Mouse (Mus musculus): Measurements from ENCODE around the gene Sppl3. TPM values are rescaled to one million over a fixed set of nuclear protein-coding genes. Genes with fewer than 3 reads are reported as not detected.

The Sppl3 gene
- total and polyA plus RNA-seq, 3 experiments = 14.3 to 29.2 (median 14.9) TPM

- Histone ChIP-seq H3K79me2 (replicated peaks; ENCODE audit: control insufficient read depth, extremely low read depth, insufficient read depth, poor library complexity, severe bottlenecking) (peaks cover 44% of the 10 kb centered on the region), H3K36me3 (replicated peaks in 1 of 2; ENCODE audit: control insufficient read depth in 1 of 2, insufficient read depth in 1 of 2, low read length in 1 of 2) (peaks cover 0 to 3% of the 10 kb centered on the region in 2 experiments), H3K27ac (ENCODE audit: insufficient read depth, low read depth) (no peak overlapping the region), H3K9me3 (replicated peaks; ENCODE audit: low read length) (no peaks in the 10 kb centered on the region), H3K4me3 (replicated peaks in 1 of 3; ENCODE audit: low read depth in 2 of 3, low read length in 2 of 3, poor library complexity in 1 of 3) (peak overlapping the region; percentile 91 to 99 (median 91)), H3K27me3 (replicated peaks) (no peaks in the 10 kb centered on the region), H3K9ac (ENCODE audit: insufficient read depth, low read depth) (peak overlapping the region; percentile 94), H3K4me1 (ENCODE audit: control insufficient read depth in 1 of 2, insufficient read depth in 2 of 2) (peaks cover 13 to 55% of the 10 kb centered on the region in 2 experiments), H3K4me2 (ENCODE audit: insufficient read depth, low read depth, poor library complexity, severe bottlenecking) (no peak overlapping the region)
- no peak for TF ChIP-seq KAT2A (IDR thresholded peaks at IDR 0.05; ENCODE audit: insufficient replicate concordance, low read length)
- no peak; the same call in 1 of the 2 replicates for TF ChIP-seq MXI1 (IDR thresholded peaks at IDR 0.05; ENCODE audit: low read depth, low read length)
- TF ChIP-seq MYC (IDR thresholded peaks at IDR 0.05; ENCODE audit: low read depth, low read length) = no peak
- no peak for TF ChIP-seq ZNF384 (IDR thresholded peaks at IDR 0.05; ENCODE audit: low read depth, low read length)
- no peak for TF ChIP-seq ETS1 (conservative IDR thresholded peaks at IDR 0.05; ENCODE audit: low read depth, low read length)
- TF ChIP-seq ELF1 (IDR thresholded peaks at IDR 0.05; ENCODE audit: low read depth, low read length) = no peak
- TF ChIP-seq NRF1 (IDR thresholded peaks at IDR 0.05; ENCODE audit: low read depth, low read length) = no peak
- no peak for TF ChIP-seq POLR2AphosphoS2 (IDR thresholded peaks at IDR 0.05; ENCODE audit: low read depth, low read length)
- no peak for TF ChIP-seq IRF4 (IDR thresholded peaks at IDR 0.05; ENCODE audit: low read depth, low read length)
- no peak for TF ChIP-seq E2F4 (IDR thresholded peaks at IDR 0.05; ENCODE audit: insufficient replicate concordance, low read depth, low read length)
- TF ChIP-seq JUND (conservative IDR thresholded peaks at IDR 0.05; ENCODE audit: low read depth, low read length) = no peak
- no peak for TF ChIP-seq CHD1 (IDR thresholded peaks at IDR 0.05; ENCODE audit: low read depth, low read length)
- in situ Hi-C loops (cut with MboI; ENCODE audit: low pct_ligation_motif_present, low pct_unique_long_range_greater_than_20kb, low sequenced_read_pairs) (no loop called here), dilution Hi-C loops (cut with MboI; ENCODE audit: extremely low pct_ligation_motif_present, extremely low pct_unique_long_range_greater_than_20kb, low sequenced_read_pairs) (no loop called here)
- DNase-seq (ENCODE audit: extremely low read depth) = no peak
Observed at GRCm38 (mm10) chr5:115011217-115011518, 231 bp downstream of the Sppl3 start.

- peak overlapping the region; percentile 94 for H3K9ac ChIP-seq (ENCODE audit: insufficient read depth, low read depth)
- in situ Hi-C loops (cut with MboI; ENCODE audit: low pct_ligation_motif_present, low pct_unique_long_range_greater_than_20kb, low sequenced_read_pairs) (no loop called here), dilution Hi-C loops (cut with MboI; ENCODE audit: extremely low pct_ligation_motif_present, extremely low pct_unique_long_range_greater_than_20kb, low sequenced_read_pairs) (no loop called here)
- peak; percentile 39 for DNase-seq (ENCODE audit: extremely low read depth)
- no peaks in the 10 kb centered on the region for H3K27me3 ChIP-seq (replicated peaks)
- peak overlapping the region; percentile 12; the same call in 1 of the 2 replicates for H3K27ac ChIP-seq (ENCODE audit: insufficient read depth, low read depth)
- H3K36me3 ChIP-seq (replicated peaks in 1 of 2; ENCODE audit: control insufficient read depth in 1 of 2, insufficient read depth in 1 of 2, low read length in 1 of 2) = peaks cover 2 to 5% of the 10 kb centered on the region in 2 experiments
- peak overlapping the region; percentile 42 for H3K4me2 ChIP-seq (ENCODE audit: insufficient read depth, low read depth, poor library complexity, severe bottlenecking)
- H3K4me1 ChIP-seq (ENCODE audit: control insufficient read depth in 1 of 2, insufficient read depth in 2 of 2) = peaks cover 14 to 57% of the 10 kb centered on the region in 2 experiments
- TF ChIP-seq ZMIZ1 (IDR thresholded peaks at IDR 0.05; ENCODE audit: low read depth, low read length) = no peak
- TF ChIP-seq TBP (conservative IDR thresholded peaks at IDR 0.05; ENCODE audit: low read depth, low read length) = no peak
- TF ChIP-seq CHD2 (IDR thresholded peaks at IDR 0.05; ENCODE audit: low read length) = no peak
- no peak for TF ChIP-seq E2F4 (IDR thresholded peaks at IDR 0.05; ENCODE audit: insufficient replicate concordance, low read depth, low read length)
- TF ChIP-seq USF1 (IDR thresholded peaks at IDR 0.05; ENCODE audit: low read depth, low read length) = no peak
- peak; percentile 33 for TF ChIP-seq MXI1 (IDR thresholded peaks at IDR 0.05; ENCODE audit: low read depth, low read length)
- TF ChIP-seq MAZ (IDR thresholded peaks at IDR 0.05; ENCODE audit: low read depth, low read length) = no peak
- no peak for TF ChIP-seq ZNF384 (IDR thresholded peaks at IDR 0.05; ENCODE audit: low read depth, low read length)
- TF ChIP-seq MAFK (IDR thresholded peaks at IDR 0.05; ENCODE audit: insufficient replicate concordance, low read length) = no peak
- TF ChIP-seq CTCF (conservative IDR thresholded peaks at IDR 0.05 in 1 of 2, IDR thresholded peaks at IDR 0.05 in 1 of 2; ENCODE audit: low read depth in 2 of 2, low read length in 2 of 2) = peak in 1 of 2 experiments; percentile 13; a peak in 1 of 4 replicates
- TF ChIP-seq HCFC1 (IDR thresholded peaks at IDR 0.05; ENCODE audit: low read depth, low read length) = peak; percentile 46
- TF ChIP-seq TCF12 (IDR thresholded peaks at IDR 0.05; ENCODE audit: low read depth, low read length) = 0 out of 2 replicates have a peak, but pooled peaks have one; percentile 17
- TF ChIP-seq MEF2A (IDR thresholded peaks at IDR 0.05; ENCODE audit: borderline replicate concordance, low read depth, low read length) = no peak
- TF ChIP-seq POLR2A (IDR thresholded peaks at IDR 0.05; ENCODE audit: low read depth, low read length) = no peak; the same call in 1 of the 2 replicates
- no peak for TF ChIP-seq UBTF (IDR thresholded peaks at IDR 0.05; ENCODE audit: low read depth, low read length)
- TF ChIP-seq NELFE (IDR thresholded peaks at IDR 0.05; ENCODE audit: low read depth, low read length) = peak; percentile 49; the same call in 1 of the 2 replicates
- H3K9me3 ChIP-seq (replicated peaks; ENCODE audit: low read length) = no peaks in the 10 kb centered on the region
- H3K4me3 ChIP-seq (replicated peaks in 1 of 3; ENCODE audit: low read depth in 2 of 3, low read length in 2 of 3, poor library complexity in 1 of 3) = peak overlapping the region; percentile 91 to 99 (median 91)
- peaks cover 44% of the 10 kb centered on the region for H3K79me2 ChIP-seq (replicated peaks; ENCODE audit: control insufficient read depth, extremely low read depth, insufficient read depth, poor library complexity, severe bottlenecking)
Observed at GRCm38 (mm10) chr5:115011519-115012261, 753 bp downstream of the Sppl3 start.

All from CH12.LX (cell line).